Mouse (Mus musculus) bone marrow, adult 2 months (tissue): ENCODE data around the gene Cdk17.

Experiments
- CTCF ChIP-seq: fragments of 200-500 bp; IDR thresholded peaks from 2 replicates; pipeline ENCODE4 v1.5.1; 2011; ENCODE audit warnings: low read length, control low read depth; ENCODE audit not compliant: control insufficient read depth, insufficient read depth
- POLR2A ChIP-seq: fragments of 200-500 bp; IDR thresholded peaks from 2 replicates; pipeline ENCODE4 v1.6.1; 2011; ENCODE audit warnings: low read depth, mild to moderate bottlenecking, control low read depth, low read length, borderline replicate concordance; ENCODE audit not compliant: control insufficient read depth

DNA sequence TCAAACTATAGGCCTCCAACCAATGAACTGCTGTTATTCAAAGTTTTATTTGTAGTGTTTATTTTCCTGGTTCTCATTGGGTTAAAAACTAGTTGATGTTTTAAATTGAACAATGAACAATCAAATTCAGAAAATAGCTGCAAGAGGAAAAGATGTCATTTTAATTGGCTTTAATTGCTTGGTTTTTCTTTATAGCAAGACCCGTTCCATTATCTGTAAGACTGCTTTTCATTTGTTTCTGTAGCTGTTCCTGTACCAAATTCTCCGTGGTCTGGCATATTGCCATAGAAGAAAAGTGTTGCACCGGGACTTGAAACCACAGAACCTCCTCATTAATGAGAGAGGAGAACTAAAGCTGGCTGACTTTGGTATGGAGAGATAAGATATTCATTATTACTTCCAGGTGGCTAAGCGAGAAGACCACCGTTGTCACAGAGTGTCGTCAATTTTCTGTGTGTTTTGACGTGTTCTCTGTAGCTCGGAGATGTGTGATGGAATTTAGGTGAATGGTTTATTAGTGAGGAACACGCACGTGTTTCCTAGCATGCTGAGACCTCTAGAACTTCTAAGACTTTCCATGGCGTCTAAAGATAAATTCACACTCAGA is 67.8 kb downstream of the Cdk17 start:
- no peak for TF ChIP-seq CTCF
- TF ChIP-seq POLR2A = no peak
